Mouse (Mus musculus) kidney, adult 8-10 months (tissue): ENCODE measurements at regions not wholly inside any gene's neighbourhood (a gene's known extent, or its start where the extent isn't known, plus 50 kb on each side); places are given as distances from the start of the nearest gene placed in this dataset.
A peak's percentile ranks its signal among the peaks of the same experiment; 100 is the strongest.
"Not testable (repeated sequence)": the region's sequence is repeated elsewhere in the genome, so short reads cannot be mapped to it uniquely, and the experiment has no call there.

Source experiments
- DNase-seq, 2 experiments: peaks; one replicate each; pipeline ENCODE4 v3.0.0; 2022

GRCm38 (mm10) chr16:15175516-15175915 lies 141.7 kb upstream of the Gm21897 start:
- DNase-seq: no peak

GRCm38 (mm10) chr16:15185714-15186113 lies 131.5 kb upstream of the Gm21897 start:
- no peak for DNase-seq

GRCm38 (mm10) chr16:15194926-15195711 lies 122.1 kb upstream of the Gm21897 start:
- DNase-seq: peak; percentile 58 to 82

- DNase-seq: not testable (repeated sequence)
These were observed 121.3 kb upstream of the Gm21897 start for GRCm38 (mm10) chr16:15195931-15196330.

- DNase-seq: no peak
These were observed 120.4 kb upstream of the Gm21897 start for GRCm38 (mm10) chr16:15196855-15197254.

- no peak for DNase-seq
These were observed 101.3 kb upstream of the Gm21897 start for GRCm38 (mm10) chr16:15215921-15216320.

- no peak for DNase-seq
These were observed 96.2 kb upstream of the Gm21897 start for GRCm38 (mm10) chr16:15220961-15221547.

- DNase-seq: no peak
These were observed 79.4 kb upstream of the Gm21897 start for GRCm38 (mm10) chr16:15237836-15238235.

GRCm38 (mm10) chr16:15238449-15238848 lies 78.8 kb upstream of the Gm21897 start:
- no peak for DNase-seq

- DNase-seq: no peak
These were observed 67.1 kb upstream of the Gm21897 start for GRCm38 (mm10) chr16:15250186-15250585.

GRCm38 (mm10) chr16:15251686-15252085 lies 65.6 kb upstream of the Gm21897 start:
- DNase-seq: no peak

GRCm38 (mm10) chr16:15252666-15253347 lies 64.5 kb upstream of the Gm21897 start:
- DNase-seq: no peak

- DNase-seq: no peak
These were observed 63.9 kb upstream of the Gm21897 start for GRCm38 (mm10) chr16:15253348-15253693.

GRCm38 (mm10) chr16:15254669-15255068 lies 62.6 kb upstream of the Gm21897 start:
- DNase-seq: no peak

GRCm38 (mm10) chr16:15259474-15259873 lies 57.8 kb upstream of the Gm21897 start:
- no peak for DNase-seq

- no peak for DNase-seq
These were observed 57.2 kb upstream of the Gm21897 start for GRCm38 (mm10) chr16:15260069-15260468.
